Mouse (Mus musculus) CH12.LX (cell line): ENCODE measurements around the gene Msantd1. TPM values are rescaled to one million over a fixed set of nuclear protein-coding genes. Genes with fewer than 3 reads are reported as not detected.

Source experiments
- DNase-seq: peaks from one replicate; pipeline ENCODE4 v3.0.0-alpha.2; 2013; ENCODE audit errors: extremely low read depth
- H3K27ac ChIP-seq: 2 replicates; pipeline ENCODE4 v1.5.1; 2012; ENCODE audit warnings: low read depth, mild to moderate bottlenecking, control low read depth, moderate library complexity; ENCODE audit not compliant: insufficient read depth
- H3K27me3 ChIP-seq: replicated peaks from 2 replicates; pipeline ENCODE3; 2012; ENCODE audit warnings: inconsistent platforms
- H3K36me3 ChIP-seq, 2 experiments: replicated peaks in 1 of 2; 2 replicates each; pipeline versions ENCODE3 to v1.6.1; 2012; ENCODE audit warnings: inconsistent platforms in 1 of 2, low read length in 1 of 2, mild to moderate bottlenecking in 1 of 2, mixed read lengths in 1 of 2, moderate library complexity in 1 of 2; ENCODE audit not compliant: control insufficient read depth in 1 of 2, insufficient read depth in 1 of 2
- H3K4me1 ChIP-seq, 2 experiments: 2 replicates each; pipeline ENCODE4 v1.6.1; 2012; ENCODE audit warnings: inconsistent platforms in 1 of 2, moderate library complexity in 1 of 2; ENCODE audit not compliant: insufficient read depth in 2 of 2, control insufficient read depth in 1 of 2
- H3K4me2 ChIP-seq: 2 replicates; pipeline ENCODE4 v1.6.1; 2012; ENCODE audit warnings: low read depth, mild to moderate bottlenecking, control low read depth; ENCODE audit not compliant: poor library complexity, insufficient read depth, severe bottlenecking
- H3K4me3 ChIP-seq, 3 experiments: fragments of 150-350 bp in 1 of 3; sonication (generic) in 1 of 3; replicated peaks in 1 of 3; 2 replicates each; pipeline versions ENCODE3 to v1.5.1; 2011 to 2012; ENCODE audit warnings: low read depth in 2 of 3, low read length in 2 of 3, mild to moderate bottlenecking in 2 of 3, moderate library complexity in 2 of 3, control low read depth in 1 of 3, improper control_type of control experiment in 1 of 3, inconsistent platforms in 1 of 3, mixed read lengths in 1 of 3; ENCODE audit not compliant: poor library complexity in 1 of 3
- H3K79me2 ChIP-seq: replicated peaks from 2 replicates; pipeline ENCODE4 v1.6.1; 2012; ENCODE audit warnings: mild to moderate bottlenecking, moderate library complexity; ENCODE audit not compliant: control insufficient read depth, poor library complexity, insufficient read depth, severe bottlenecking; ENCODE audit errors: extremely low read depth
- H3K9ac ChIP-seq: 2 replicates; pipeline ENCODE4 v1.6.1; 2012; ENCODE audit warnings: low read depth, mild to moderate bottlenecking, control low read depth, moderate library complexity; ENCODE audit not compliant: insufficient read depth
- H3K9me3 ChIP-seq: replicated peaks from 2 replicates; pipeline ENCODE3; 2012; ENCODE audit warnings: low read length, inconsistent platforms, mixed read lengths
- BHLHE40 ChIP-seq: IDR thresholded peaks from 2 replicates; pipeline ENCODE4 v1.6.1; 2011; ENCODE audit warnings: mild to moderate bottlenecking, low read depth, low read length, improper control_type of control experiment
- E2F4 ChIP-seq: IDR thresholded peaks from 2 replicates; pipeline ENCODE4 v1.6.1; 2011; ENCODE audit warnings: low read depth, low read length, improper control_type of control experiment; ENCODE audit not compliant: insufficient replicate concordance
- EP300 ChIP-seq: IDR thresholded peaks from 2 replicates; pipeline ENCODE4 v1.6.1; 2011; ENCODE audit warnings: low read length, improper control_type of control experiment
- ETS1 ChIP-seq: conservative IDR thresholded peaks from 2 replicates; pipeline ENCODE4 v1.6.1; 2012; ENCODE audit warnings: low read depth, mild to moderate bottlenecking, inconsistent platforms, low read length, improper control_type of control experiment, moderate library complexity
- GABPA ChIP-seq: IDR thresholded peaks from 2 replicates; pipeline ENCODE4 v1.6.1; 2012; ENCODE audit warnings: low read depth, low read length, improper control_type of control experiment, inconsistent platforms; ENCODE audit not compliant: insufficient replicate concordance
- HCFC1 ChIP-seq: IDR thresholded peaks from 2 replicates; pipeline ENCODE4 v1.6.1; 2012; ENCODE audit warnings: low read depth, mild to moderate bottlenecking, inconsistent platforms, low read length, improper control_type of control experiment
- MAZ ChIP-seq: IDR thresholded peaks from 2 replicates; pipeline ENCODE4 v1.6.1; 2012; ENCODE audit warnings: low read depth, mild to moderate bottlenecking, inconsistent platforms, low read length, improper control_type of control experiment, moderate library complexity
- MEF2A ChIP-seq: IDR thresholded peaks from 2 replicates; pipeline ENCODE4 v1.6.1; 2014; ENCODE audit warnings: low read depth, mild to moderate bottlenecking, inconsistent platforms, low read length, improper control_type of control experiment, borderline replicate concordance
- MXI1 ChIP-seq: IDR thresholded peaks from 2 replicates; pipeline ENCODE4 v1.6.1; 2011; ENCODE audit warnings: mild to moderate bottlenecking, low read depth, low read length, improper control_type of control experiment
- MYC ChIP-seq: IDR thresholded peaks from 2 replicates; pipeline ENCODE4 v1.6.1; 2011; ENCODE audit warnings: low read depth, mild to moderate bottlenecking, improper control_type of control experiment, low read length
- NELFE ChIP-seq: IDR thresholded peaks from 2 replicates; pipeline ENCODE4 v1.6.1; 2011; ENCODE audit warnings: low read depth, low read length, improper control_type of control experiment
- NRF1 ChIP-seq: IDR thresholded peaks from 2 replicates; pipeline ENCODE4 v1.6.1; 2014; ENCODE audit warnings: low read depth, mild to moderate bottlenecking, inconsistent platforms, low read length, improper control_type of control experiment, moderate library complexity
- POLR2AphosphoS2 ChIP-seq: IDR thresholded peaks from 2 replicates; pipeline ENCODE4 v1.6.1; 2011; ENCODE audit warnings: low read depth, low read length, improper control_type of control experiment
- RCOR1 ChIP-seq: conservative IDR thresholded peaks from 2 replicates; pipeline ENCODE4 v1.6.1; 2012; ENCODE audit warnings: low read depth, mild to moderate bottlenecking, inconsistent platforms, low read length, improper control_type of control experiment
- SIN3A ChIP-seq: IDR thresholded peaks from 2 replicates; pipeline ENCODE4 v1.6.1; 2012; ENCODE audit warnings: low read length, improper control_type of control experiment, inconsistent platforms
- TCF12 ChIP-seq: IDR thresholded peaks from 2 replicates; pipeline ENCODE4 v1.6.1; 2014; ENCODE audit warnings: low read depth, mild to moderate bottlenecking, inconsistent platforms, low read length, improper control_type of control experiment
- USF2 ChIP-seq: conservative IDR thresholded peaks from 2 replicates; pipeline ENCODE4 v1.6.1; 2011; ENCODE audit warnings: low read depth, low read length, improper control_type of control experiment
- ZKSCAN1 ChIP-seq: IDR thresholded peaks from 2 replicates; pipeline ENCODE4 v1.6.1; 2012; ENCODE audit warnings: low read depth, inconsistent platforms, low read length, improper control_type of control experiment, borderline replicate concordance
- ZMIZ1 ChIP-seq: IDR thresholded peaks from 2 replicates; pipeline ENCODE4 v1.6.1; 2012; ENCODE audit warnings: low read depth, mild to moderate bottlenecking, inconsistent platforms, low read length, improper control_type of control experiment
- dilution Hi-C: fragments of 300-500 bp; cut with MboI; formaldehyde crosslinking; loops from 2 replicates; pipeline ENCODE4 v1.14.3; 2020; ENCODE audit warnings: low sequenced_read_pairs; ENCODE audit not compliant: extremely low pct_unique_long_range_greater_than_20kb, extremely low pct_ligation_motif_present
- in situ Hi-C: fragments of 300-500 bp; cut with MboI; formaldehyde crosslinking; loops from 3 replicates; pipeline ENCODE4 v1.14.3; 2019; ENCODE audit warnings: low sequenced_read_pairs, low pct_ligation_motif_present, low pct_unique_long_range_greater_than_20kb, mixed read lengths
- polyA plus RNA-seq: library from polyadenylated mRNA; unstranded; fragments of >175 nt; gene quantifications from 2 replicates; pipeline ENCODE4 v1.2.1, GENCODE M21; 2012; ENCODE audit warnings: low read depth; ENCODE audit not compliant: insufficient read length
- total RNA-seq, 2 experiments: library from RNA; depleted of rRNA; stranded (reverse); fragments of 300-350 nt in 1 of 2; fragments of >200 nt in 1 of 2; gene quantifications; 2 replicates each; pipeline ENCODE4 v1.2.3; 2012 to 2014

Gene Msantd1
- total and polyA plus RNA-seq, 3 experiments, result 0.36 to 1.1 (median 0.38) TPM

DNA sequence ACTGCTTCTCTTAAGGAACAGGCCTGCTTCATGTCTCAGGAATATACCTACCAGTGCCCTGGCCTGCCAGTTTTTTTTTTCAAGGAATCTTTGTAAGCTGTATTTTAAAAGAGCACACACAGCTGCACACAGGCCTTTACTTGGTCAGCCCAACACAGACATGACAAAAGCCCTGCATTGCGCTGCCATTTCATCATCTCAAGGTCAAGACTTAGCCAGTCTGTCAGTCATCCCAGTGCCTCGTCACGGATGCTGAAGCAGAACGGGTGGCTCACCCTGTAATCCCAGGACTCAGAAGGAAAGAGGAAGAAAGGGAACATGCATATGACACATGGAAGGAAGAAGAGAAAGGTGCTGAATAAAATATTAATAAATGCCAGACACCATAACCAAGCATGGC, 19.8 kb downstream of the Msantd1 start:
- in situ Hi-C loops (no loop called here), dilution Hi-C loops (no loop called here)
- Histone ChIP-seq H3K4me2 (no peak overlapping the region), H3K4me3 (no peak overlapping the region), H3K4me1 (peaks cover 3 to 12% of the 10 kb centered on the region in 2 experiments; a peak in 2 of 4 replicates), H3K9ac (no peak overlapping the region), H3K27ac (no peak overlapping the region), H3K27me3 (no peaks in the 10 kb centered on the region), H3K36me3 (peaks cover 4 to 21% of the 10 kb centered on the region in 2 experiments), H3K79me2 (no peaks in the 10 kb centered on the region), H3K9me3 (no peaks in the 10 kb centered on the region)
- TF ChIP-seq GABPA, result no peak
- DNase-seq, result no peak

DNA sequence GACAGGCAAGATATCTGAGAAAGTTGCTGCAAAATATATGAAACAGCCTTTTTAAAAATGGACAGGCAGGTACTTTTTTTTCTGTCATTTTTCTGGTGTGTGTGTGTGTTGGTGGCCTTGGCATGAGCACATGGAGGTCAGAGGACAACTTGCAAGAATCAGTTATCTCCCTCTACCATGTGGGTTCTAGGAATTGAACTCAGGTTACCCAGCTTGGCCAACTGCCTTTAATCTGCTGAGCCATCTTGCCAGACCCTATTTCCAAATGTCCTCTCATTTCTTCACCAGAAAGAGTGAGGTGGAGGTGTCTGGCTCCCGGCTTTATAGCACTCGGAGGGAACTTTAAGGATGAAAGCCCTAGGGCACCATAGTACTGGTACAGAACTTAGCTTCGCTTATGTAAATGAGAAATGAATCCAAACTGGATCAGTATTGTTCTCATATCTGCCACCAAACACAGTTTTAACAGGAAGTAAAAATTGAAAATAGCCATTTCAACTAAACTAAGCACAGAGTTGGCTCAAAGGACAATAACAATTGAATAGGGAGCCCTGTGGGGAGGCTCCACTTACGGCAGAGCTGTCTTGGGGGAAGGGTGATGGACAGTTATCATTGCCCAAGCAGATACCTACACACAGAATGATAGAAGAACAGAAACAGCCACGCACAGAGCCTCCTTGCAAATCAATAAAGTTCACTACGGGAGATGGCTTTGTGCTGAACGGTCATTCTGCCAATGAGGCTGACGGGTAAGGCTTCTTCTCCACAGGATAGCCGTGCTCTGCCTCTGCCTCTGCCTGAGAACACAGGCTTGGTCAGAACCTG, 22.6 kb downstream of the Msantd1 start:
- Histone ChIP-seq H3K4me2 (no peak overlapping the region), H3K36me3 (no peaks in the 10 kb centered on the region), H3K9ac (no peak overlapping the region), H3K27me3 (peaks cover 4% of the 10 kb centered on the region), H3K4me3 (no peak overlapping the region), H3K4me1 (peaks cover 3% of the 10 kb centered on the region in 2 experiments; a peak in 2 of 4 replicates), H3K9me3 (peaks cover 2% of the 10 kb centered on the region), H3K79me2 (no peaks in the 10 kb centered on the region), H3K27ac (no peak overlapping the region)
- no peak for TF ChIP-seq MAZ
- no peak for TF ChIP-seq RCOR1
- TF ChIP-seq EP300, result no peak
- TF ChIP-seq ZMIZ1, result no peak
- no peak for TF ChIP-seq SIN3A
- TF ChIP-seq HCFC1, result no peak
- in situ Hi-C loops (no loop called here), dilution Hi-C loops (no loop called here)
- no peak for DNase-seq

- Histone ChIP-seq H3K79me2 (no peaks in the 10 kb centered on the region), H3K9me3 (peaks cover 2% of the 10 kb centered on the region), H3K27me3 (peaks cover 8% of the 10 kb centered on the region), H3K4me1 (0 out of 4 replicates have a peak, but pooled peaks cover 0 to 3% of the 10 kb centered on the region in 2 experiments), H3K4me3 (no peak overlapping the region), H3K36me3 (no peaks in the 10 kb centered on the region), H3K27ac (no peak overlapping the region), H3K9ac (no peak overlapping the region), H3K4me2 (no peak overlapping the region)
- DNase-seq, result no peak
- in situ Hi-C loops, result no loop called here
- TF ChIP-seq GABPA, result no peak
- no peak for TF ChIP-seq ETS1
- TF ChIP-seq USF2, result no peak
- TF ChIP-seq E2F4, result no peak
- no peak for TF ChIP-seq ZKSCAN1
- no peak for TF ChIP-seq TCF12
- TF ChIP-seq MXI1, result no peak
- no peak for TF ChIP-seq MEF2A
- TF ChIP-seq NRF1, result no peak
- TF ChIP-seq POLR2AphosphoS2, result no peak
- TF ChIP-seq BHLHE40, result no peak
- TF ChIP-seq NELFE, result no peak
- TF ChIP-seq HCFC1, result no peak
- no peak for TF ChIP-seq MYC
- dilution Hi-C loops, result no loop called here
Observed at GRCm38 (mm10) chr5:34931091-34931490, 23.3 kb downstream of the Msantd1 start.
